Mouse (Mus musculus) heart, adult 11 months (tissue): ENCODE results near the gene Igfbp2.

ENCODE experiments used
- DNase-seq: peaks from one replicate; pipeline ENCODE4 v3.0.0; 2022

The Igfbp2 gene

DNA sequence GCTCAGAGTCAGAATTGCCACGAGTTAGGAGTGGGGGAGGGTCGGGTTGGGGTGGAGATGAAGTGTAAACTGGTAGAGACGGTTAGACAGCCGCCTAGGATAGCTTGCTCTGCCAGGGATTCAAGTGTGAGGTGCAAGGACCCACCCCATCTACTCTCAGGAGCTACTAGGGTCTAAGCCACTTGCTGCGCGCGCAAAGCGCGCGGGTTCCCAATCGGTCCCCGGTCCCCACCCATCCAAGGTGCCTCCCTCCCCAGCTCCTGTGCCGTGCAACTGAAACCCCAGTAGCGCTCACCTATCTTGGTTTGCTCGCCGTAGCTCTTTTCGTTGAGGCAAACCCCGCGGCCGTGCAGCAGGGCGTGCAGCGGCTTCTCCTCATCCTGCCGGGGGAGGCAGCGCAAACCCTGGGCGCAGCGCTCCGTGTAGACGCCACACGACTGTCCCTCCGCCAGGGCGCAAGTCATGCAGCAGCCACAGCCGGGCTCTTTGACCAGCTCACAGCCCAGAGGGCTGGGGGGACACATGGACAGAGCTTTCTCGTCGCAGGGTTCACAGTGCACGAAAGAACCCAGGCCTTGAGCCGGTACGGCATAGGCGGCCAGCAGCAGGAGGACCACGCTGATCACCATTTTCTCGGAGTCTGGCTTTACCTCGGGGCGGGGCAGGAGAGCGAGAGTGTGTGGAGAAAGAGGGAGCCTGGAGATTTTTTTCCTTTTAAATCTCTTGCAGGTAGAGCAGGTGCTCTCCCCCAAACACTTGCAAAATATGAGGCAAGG, 49.4 kb downstream of the Igfbp2 start:
- peak; percentile 95 for DNase-seq

DNA sequence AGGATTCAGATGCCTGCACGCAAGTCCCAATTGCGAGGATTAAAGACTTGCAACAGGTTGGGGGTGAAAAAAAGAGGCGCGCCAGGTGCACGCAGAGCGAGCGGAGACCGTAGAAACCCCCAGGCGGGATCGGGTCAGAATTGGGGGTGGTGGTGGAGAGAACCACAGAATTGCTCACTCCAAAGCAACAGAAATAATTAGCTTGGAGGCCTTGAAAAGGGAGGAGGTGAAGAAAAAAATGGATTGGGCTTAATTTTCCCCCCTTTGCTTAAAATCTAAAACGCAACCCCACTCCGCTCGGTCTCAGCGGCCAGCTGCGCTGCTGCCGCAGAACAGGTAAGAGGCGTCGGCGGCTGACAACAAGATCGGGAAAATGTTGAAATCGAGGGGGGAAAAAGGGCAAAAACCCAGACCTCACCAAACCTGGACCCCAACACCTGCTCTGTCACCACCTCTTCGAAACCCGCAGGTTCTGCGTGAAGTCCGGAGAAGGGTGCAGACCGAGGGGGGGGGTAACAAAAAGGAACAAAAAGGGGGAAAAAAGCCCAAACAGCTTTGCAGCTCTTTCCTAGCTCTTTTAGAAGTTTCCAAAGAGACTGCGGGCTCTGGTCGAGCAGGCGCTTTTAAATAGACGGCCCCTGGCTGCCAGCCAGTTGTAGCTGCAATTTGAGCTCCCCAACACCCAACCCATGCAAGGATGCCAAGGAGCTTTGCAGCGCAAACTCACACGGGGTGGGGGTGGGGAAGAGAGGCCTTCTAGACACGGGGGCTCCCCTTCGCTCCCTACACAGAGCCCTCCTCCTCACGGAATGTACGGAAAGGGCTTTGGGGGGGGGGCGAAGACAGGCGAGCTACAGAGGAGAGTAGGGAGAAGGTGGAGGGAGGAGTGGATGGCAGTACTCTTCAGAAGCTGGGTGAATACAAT, 50.2 kb downstream of the Igfbp2 start, which contains the start of gene Igfbp5:
Gene Igfbp5, minus strand, starts transcription at position 598 of the 925 bp plus-strand sequence.
- DNase-seq, result peak; percentile 98

DNA sequence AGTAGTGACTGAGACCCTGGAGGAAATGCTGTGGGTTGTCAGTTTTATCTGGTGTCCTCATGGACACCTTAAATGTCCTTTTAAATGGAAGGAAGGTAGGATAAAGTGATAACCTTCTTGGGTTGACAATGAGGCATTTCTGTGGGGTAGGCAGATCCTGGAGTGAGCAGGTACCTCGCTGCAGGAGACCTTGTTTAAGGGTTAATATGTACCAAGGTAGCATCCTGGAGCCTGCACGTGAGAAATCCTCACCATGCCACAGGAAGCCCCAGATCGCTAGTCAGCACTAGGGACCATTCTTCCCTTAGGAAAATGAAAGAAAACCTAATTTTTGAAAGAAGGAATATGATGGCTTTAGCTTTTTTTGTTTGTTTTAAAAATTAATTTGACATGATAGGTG, 51.4 kb downstream of the Igfbp2 start:
- peak; percentile 72 for DNase-seq

DNA sequence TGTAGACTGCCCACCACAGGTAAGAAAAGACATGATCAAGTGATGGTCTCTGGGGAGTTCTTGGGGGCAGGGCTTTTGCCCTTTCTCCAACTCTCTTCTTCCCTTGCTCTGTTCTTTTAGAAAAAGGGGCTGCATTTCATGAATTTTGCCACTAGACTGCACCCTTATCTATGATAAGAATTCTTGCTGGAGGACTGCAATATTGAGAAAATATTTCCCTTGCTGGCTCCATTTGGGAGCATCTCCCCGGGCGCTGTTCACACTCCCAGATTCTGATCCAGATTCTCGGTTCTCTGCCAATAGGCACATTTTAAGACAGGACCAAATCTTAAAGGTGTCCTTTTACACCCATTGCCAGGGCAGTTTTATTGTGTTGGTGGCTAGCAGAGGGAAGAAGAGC, 51.8 kb downstream of the Igfbp2 start:
- DNase-seq, result peak; percentile 86

DNA sequence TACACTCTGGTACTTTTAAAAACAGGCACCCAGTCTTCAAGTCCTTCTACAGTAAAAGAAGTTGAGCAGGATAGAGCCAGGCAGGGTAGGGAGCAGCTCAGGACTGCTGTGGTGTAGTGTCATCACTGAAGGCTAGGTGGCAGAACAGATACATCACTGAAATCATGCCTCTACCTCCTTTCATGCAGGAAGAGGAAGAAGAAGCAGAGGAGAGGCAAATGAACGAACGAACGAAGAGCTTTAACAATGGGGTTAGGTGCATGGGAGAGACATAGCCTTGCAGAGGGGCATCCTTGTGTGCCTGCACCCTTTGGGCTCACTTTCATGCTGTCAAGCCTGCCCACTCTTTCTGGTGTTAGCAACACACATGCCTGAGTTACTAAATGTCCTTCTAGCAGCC, 53.6 kb downstream of the Igfbp2 start:
- peak; percentile 91 for DNase-seq

DNA sequence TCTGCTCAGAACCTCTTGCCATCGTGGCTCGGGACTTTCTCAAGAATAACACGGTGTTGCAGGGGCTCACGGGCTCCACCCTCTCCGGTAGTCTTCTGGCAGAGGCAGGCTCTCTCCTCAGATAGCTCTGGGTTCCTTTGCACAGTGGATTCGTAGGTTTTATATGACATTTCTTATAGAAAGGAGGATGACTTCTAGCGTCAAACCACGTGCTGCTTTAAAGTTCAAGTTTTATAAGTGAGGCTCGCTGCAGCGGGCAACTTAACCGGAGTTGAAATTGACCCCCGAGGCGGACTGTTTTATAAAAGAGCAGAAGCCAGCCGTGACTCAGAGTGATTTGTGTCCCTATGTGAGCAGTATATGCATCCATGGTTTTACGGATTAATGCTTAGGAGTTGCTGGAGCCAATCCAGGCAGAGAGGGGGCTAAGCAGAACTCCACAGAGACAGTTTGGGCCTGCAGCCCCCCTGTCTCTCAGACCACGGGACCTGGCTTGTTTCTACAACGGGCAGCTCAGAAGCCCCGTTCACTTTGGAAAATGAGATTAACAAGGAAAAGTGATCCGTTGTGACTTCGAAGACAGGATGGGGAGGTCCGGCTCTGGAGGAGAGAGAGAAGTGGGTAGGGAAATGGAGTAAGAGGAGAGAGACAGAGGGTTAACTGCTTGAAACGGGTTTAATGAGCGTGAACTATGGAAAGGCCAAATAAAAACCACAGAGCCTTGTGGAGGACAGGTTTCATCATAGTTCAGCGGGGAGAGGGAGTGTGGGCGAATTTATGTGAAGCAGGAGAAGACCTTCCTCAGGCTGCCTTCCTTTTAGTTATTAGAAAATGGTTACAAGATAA, 54.4 kb downstream of the Igfbp2 start:
- peak; percentile 84 for DNase-seq

DNA sequence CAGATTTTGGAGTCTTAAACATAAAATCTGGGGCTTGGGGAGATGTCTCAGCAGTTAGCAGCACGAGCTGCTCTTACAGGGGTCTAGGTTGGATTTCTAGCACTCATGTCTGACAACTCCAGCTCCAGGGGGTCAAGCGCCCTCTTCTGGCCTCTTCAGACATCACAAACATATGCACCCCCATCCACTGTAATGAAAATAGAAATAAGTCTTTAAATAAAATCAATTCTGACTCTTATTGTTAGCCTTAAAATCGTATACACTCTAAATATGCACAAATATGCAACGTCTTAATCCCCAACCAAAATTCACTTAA, 55.0 kb downstream of the Igfbp2 start:
- peak; percentile 27 for DNase-seq

DNA sequence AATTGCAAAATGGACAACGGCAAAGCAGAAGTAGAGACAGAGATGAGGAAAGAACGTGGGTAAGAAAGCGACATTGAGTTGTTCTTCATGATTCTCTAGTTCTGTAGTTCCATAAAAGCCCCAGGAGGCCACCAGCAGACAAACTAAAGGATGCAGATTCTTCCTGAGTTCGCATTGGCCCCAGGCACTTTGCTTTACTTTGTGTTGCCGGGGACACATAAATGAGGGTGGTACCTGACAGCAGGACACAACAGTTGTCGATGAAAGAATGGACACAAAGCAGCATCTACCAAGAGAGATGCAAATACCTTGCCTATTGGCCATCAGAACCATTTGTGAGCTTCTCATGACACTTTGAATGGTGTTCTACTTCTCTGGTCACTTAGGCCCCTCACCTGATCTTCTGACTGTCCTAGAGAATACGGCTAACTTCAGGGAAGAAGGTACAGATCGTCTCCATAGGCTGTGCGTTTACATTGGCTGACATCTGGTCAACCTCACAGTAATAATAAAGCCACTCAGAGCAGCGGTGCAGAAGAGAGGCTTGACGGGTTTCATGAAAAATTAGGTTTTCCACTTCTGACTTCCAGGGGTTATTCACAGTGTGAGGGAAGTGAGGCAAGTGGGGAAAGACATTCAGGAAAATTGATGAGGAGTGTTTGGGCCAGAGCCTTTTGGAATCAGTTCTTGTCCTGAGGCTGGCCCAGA, 61.0 kb downstream of the Igfbp2 start:
- DNase-seq, result peak; percentile 72

DNA sequence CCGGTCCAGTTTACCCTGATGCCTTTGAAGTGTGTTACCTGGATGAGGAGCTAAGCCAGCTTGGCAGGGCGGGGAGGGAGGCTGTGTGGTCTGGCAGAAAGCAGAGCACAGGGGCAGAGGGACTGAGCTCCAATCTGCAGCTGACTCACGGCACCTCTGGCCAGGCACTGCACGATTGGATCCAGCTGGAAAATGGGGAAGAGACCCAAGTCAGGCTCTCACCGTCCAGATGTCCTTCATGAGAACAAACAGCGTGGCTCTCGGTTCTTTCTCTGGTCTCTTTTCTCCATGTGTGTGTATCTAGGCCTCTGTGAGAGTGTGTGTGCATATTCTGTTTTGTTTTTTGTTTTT, 61.5 kb downstream of the Igfbp2 start:
- DNase-seq, result peak; percentile 97

DNA sequence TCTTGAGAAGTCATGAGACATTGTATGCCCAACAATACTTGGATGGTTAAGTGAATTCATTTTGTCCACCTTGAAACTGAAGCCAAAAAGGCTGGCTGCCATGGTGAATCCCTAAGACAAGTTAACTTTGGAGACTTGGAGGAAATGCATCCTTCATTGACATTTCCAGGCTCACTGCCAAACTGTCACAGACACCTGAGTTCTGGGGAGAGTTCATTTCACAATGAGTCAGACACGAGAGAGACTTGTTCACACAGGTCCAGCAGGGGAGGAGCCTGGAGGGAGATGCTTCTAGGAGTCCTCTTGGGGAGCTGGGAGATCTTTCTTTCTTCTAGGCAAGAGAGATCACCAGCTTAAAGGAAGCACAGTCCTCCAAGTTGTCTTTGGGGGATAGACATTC, 63.6 kb downstream of the Igfbp2 start:
- DNase-seq, result no peak

DNA sequence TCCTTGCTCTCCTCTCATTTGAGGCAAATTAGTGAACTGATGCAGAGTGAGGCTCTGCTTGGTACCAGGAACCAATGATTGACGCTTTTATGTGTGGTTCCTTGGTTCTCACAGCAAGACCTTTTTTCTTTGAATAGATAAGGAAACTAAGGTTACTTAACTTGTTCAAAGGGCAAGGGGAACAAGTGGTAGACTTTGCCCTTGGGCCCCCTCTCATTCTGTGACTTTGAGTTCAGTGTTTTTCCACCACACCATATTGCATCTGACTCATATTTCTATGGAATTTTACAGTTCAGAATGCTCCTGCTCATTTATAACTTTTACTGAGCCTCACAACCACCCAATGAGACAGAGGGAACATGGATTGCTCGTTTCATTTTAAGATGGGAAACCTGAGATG, 71.5 kb downstream of the Igfbp2 start:
- no peak for DNase-seq
